Mouse (Mus musculus) urinary bladder, adult 18-20 months (tissue): ENCODE results near the gene Zfp592.

Experiments used
- DNase-seq, 2 experiments: peaks; one replicate each; pipeline ENCODE4 v3.0.0; 2022; ENCODE audit warnings: low spot score in 2 of 2, mixed read lengths in 2 of 2

Gene Zfp592

DNA sequence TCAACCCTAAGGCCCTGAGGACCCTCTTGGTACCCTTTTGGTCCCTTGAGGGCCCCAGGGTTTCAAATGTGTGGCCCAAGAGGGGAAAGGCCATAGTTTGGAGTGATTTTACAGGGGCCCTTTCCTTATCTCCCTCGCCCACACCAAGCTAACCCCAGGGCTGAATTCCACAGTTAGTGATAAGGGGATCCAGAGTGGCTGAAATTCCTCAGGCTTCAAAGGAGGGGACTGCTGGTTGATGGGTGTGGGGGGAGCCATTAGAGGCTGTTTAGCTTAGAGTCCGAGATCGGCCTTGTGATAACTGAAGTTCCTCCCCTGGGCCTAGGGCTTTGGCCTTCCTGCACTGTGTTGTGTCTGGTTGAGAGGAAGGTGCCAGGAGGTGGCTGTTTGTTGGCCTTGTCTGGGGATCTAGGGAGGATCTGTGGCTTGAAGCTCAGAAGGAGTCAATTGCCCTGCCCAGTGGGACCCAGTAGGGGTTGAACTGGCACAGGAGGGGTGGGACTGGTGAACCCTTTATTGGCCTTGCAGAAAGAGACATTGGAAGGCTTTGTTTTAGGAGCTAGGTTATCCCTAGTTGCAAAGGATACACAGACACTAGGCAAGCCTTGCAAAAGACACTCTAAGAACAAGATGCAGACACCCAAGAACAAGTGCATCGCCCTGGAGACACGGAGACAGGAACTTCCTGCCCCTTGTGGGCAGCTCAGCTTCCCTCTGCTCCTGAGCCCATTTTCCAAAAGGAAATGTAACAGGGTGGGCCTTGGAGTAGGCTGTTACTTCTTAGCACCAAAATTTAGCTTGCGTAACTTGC, 64.6 kb downstream of the Zfp592 start:
- DNase-seq: no peak

DNA sequence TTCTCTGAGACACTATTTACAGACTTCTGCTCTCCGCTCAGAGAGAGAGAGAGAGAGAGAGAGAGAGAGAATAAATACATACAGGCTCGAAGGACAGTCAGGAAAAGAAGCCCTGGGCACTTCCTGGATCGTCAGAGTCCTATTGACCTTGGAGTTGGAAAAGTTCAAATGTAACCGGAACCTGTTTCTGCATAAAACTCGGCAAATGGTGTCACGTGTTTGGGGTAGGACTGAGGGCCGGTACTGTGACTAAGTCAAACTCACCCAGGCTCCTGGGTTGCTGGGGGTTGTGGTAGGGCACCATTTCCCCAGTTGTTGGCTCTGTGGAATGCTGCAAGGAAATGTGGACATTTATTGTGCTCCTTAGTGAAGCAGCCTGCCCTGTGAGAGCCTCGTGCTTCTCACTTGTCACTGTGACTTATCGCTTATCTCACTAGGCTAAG, 65.3 kb downstream of the Zfp592 start:
- no peak for DNase-seq

DNA sequence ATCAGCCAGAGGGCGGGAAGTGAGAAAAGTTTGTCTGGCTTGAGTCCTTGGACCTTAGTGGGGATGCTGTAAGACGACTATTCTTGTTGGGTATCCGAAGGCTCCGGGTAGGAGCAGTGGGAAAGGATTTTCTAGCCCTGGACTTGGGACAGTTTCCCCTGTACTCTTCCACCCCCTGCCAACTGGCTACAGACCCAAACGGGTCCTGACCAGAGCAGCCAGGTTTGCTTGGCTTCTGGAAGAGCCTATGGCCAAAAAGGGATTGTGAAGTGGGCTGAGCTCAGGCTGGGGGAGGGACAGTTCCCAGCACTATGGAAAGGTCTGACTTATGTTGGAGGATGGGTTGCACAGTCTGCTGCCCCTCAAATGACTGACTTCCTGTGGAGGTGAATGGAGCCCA, 65.9 kb downstream of the Zfp592 start:
- no peak for DNase-seq

DNA sequence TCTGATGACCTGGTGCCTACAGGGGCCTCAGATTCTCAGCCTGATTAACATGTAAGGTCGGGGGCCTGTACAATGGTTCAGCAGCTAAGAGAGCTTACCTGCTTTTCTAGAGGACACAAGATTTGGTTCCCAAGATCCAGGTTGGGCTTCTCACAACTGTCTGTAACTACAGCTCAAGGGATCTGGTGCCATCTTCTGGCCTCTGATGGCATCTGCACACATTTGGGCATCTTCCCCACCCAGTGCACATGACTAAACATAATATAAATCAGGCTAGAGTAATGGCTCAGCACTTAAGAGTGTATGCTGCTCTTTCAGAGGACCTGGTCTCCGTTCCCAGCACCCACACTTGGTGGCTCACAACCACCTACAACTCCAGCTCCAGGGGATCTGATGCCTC, 67.4 kb downstream of the Zfp592 start:
- no peak for DNase-seq

DNA sequence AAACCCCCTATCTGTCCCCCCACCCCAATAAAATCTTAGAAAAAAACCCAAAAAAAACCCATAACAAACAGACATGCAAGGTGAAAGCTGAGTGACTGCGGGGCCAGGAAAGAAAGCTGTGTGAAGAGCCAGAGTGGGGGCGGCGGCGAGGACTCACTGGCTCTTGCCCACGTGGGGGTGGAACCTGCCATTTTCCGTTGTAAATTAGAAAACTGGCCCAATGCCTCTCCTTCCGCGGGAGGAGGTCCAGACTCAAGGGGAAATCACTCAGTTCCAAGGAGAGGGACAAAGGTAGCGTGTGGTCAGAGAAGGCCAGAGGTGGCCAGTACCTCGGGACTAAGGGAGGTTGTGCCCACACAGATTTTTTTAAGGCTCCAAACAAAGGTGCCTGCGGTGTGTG, 68.5 kb downstream of the Zfp592 start:
- no peak for DNase-seq

DNA sequence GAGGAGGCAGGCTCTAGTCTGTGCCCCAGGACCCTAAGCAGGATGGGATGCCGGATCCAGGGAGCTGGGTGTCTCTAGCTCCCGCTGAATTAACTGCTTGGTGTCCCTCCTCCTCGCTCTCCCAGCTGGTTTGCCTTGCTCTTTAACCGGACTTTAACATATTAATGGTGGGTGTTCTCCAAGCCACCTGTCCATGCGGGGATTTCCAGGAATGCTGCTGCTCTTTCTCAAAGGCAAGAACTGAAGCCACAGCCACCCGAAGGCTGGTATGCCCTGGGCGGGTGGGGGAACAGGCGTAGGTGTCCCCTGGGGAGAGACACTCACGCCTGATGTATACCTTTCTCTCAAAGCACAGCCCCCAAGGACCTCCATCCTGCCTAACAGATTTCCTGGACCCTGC, 69.9 kb downstream of the Zfp592 start:
- DNase-seq: no peak

DNA sequence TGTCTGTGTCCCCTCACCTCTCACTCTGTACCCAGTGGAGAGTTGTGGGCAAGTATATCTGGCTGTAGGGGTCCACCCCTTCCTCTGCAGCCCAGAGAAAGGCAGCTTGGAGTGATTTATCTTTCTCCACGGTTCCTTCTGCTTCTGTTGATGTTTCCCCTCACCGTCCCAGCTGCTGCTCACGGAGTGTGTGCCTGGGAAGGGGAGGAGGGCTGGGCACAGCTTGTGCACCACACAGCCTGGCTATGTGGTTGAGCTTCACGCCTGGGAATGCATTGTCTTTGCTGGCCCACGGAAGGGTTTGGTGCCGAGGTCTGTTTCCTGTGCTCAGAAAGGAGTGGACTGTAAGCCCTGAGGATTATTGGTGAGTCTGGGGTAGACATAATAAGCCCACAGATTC, 73.2 kb downstream of the Zfp592 start:
- DNase-seq: no peak

DNA sequence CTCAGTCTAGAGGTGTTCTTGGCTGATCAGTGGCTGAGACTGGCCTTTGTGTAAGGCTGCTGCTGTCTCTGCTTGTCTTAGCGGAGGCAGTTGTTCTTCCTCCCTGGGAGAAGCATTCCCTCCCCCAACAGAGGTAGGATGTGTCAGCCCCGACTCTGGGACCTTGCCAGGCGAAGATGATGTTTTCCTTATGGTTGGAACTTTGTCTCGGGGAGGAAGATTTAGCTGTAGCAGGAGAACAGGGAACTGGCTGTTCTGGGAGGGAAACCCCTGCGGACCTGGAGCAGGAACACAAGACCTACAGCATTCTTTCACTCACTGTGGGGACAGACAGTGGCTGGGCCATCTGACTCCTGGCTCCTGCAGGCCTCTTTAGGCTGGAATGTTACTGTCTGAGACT, 79.0 kb downstream of the Zfp592 start:
- peak in 1 of 2 experiments; percentile 64 for DNase-seq

DNA sequence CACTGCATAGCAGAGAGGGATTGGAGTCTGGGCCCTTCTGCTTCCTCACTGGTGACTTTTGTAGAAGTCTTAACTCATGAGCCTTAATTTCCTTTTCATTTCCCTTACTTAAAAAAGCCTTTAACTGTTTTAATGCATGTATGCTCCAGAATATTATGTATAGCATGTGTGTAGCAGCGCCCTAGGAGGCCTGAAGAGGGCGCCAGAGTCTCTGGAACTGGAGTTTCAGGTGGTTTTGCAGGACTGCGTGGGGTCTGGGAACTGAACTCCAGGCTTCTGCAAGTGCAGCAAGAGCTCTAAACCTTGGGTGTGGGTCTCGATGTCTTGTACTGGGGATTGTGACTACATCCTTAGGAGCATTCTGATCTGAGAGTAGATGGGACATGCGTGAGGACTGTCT, 79.8 kb downstream of the Zfp592 start:
- DNase-seq: no peak

DNA sequence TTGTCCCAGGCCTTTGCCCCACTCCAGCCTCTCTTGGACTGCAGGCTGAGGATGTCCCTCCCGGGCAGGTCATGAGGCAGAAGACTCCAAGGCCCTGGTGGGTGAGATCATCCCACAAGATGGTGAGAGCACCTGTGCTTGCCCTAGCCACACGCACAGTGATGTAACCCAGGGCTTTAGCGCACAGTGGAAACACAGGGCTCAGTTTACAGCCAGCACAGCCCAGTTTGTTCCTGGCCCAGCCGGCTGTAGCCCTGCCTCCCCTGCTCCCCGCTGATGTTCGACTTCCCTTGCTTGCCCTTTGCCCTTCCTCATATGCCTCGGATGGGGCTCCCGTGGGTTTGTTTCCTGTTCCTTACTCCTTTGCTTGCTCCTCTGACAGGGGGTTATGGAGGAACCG, 81.1 kb downstream of the Zfp592 start:
- no peak for DNase-seq

DNA sequence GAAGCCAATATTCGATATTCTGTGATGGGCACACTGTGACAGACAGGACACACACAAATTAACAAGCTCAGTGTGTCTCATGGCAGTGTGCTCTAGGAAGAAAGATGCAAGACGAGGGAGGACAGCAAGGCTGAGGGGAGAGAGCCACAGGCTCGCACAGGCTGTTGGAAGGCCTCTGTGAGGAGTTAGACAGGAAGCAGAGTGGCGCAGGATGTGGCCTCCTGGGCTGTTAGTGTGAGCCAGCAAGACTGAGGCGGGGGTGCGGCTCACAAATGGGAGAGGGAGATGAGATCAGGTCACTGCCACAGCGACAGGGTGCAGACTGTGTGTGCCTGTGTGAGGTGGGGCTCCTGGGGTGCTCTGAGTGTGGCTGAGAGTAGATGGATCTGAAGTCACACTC, 81.8 kb downstream of the Zfp592 start:
- DNase-seq: no peak

DNA sequence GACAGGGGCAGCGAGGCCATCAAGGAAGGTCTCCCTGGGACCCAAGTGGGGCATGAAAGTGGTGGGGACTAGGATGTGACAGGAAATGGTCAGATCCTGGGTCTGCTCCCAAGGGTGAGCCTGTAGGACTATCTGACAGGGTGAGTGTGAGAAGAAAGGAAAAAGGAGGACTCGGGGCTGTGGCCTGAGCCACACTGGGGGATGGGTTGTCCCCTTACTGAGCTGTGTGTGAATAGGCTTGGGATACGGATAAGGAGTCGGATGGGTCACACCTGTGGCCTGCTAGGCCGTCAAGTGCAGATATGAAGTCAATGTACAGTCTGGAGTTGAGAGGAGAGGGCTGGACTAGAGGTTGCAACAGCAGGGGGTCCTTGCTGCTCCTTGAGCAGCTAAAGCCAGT, 82.3 kb downstream of the Zfp592 start:
- DNase-seq: no peak

DNA sequence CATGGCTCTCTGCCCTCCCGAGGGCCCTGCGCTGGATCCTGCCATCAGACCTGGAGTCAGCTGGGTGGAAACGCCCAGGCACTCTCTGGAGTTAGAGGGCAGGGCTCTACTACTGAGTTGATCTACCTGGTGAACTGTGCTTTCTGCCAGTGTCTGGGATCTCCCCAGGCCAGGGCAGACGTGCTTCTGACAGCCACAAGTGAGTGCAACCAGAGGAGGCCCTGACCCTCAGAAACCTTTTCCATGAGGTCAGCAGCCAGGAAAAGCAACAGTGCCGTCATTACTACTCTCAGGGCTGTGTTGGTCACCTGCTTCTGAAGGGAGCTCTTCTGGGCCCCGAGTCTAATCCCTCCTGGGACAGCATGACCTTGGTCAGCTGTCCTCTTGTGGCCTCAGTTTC, 83.5 kb downstream of the Zfp592 start:
- DNase-seq: no peak

DNA sequence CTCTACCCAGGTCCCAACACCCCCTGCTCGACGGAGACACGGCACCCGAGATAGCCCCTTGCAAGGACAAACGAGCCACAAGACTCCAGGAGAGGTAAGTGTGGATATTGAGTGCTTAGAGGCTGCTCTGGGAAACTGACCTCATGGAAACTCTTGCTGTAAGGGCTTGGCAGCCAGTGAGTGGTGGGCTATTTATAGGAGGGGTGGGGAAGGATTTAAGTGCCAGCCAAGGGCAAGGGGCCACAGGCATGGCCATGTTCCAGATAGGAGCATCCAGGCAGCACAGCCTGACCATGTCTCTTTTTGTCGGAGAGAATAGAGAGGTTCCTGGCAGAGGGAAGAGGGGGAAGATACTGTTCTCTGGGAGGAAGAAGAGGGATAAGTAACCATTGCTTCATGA, 85.3 kb downstream of the Zfp592 start:
- DNase-seq: no peak

DNA sequence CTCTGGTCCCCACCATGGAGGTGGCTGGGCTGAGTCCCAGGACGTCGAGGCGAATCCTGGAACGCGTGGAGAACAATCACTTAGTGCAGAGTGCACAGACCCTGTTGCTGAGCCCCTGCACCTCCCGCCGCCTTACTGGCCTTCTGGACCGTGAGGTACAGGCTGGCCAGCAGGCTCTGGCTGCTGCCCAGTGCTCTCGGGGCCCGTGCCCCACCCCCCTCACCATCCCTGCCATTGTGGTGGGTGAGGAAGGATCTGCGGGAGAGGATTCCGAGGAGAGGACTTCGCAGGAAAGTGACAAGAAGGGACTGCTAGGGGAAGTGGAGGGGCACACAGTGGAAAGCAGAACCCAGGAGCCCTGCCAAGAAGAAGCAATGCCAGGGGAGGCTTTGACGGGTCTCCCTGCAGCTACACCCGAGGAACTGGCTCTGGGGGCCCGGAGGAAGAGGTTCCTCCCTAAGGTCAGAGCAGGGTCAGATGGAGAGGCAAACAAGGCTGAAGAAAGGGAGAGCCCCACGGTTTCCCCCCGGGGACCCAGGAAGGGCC, 100.0 kb downstream of the Zfp592 start:
- DNase-seq: no peak

DNA sequence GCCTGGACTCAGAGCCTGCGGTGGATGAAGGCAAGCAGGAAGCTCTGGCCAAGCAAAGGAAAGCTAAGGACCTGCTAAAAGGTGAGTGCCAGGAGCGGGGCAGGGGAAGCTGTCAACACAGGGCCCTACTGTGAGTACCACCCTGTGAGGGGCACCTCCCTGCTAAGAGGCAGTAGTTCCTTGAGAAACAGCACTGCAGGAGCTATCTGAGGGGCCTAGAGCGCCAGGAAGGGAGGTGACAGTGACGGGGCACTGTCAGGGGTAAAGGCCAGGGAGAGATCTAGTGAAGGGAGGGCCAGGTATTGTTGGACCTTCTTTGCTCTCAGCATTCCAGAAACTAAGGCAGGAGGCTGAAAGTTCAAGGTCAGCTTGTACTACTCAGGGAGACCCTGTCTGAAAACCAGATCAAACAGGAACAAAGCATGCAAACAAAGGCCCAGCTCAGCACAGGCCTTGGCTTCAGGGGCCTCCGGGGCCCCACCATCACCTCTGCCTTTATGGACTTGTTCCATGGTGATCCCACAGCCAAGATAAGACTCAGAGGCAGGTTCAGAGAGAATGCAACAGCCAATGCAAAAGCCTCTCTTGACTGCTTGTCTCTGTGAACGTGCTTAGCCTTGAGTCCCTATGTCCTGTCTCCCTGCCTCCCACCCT, 100.8 kb downstream of the Zfp592 start:
- DNase-seq: no peak
